Mouse (Mus musculus): Measurements from ENCODE around the gene Usp26.

GRCm38 (mm10) chrX:51714086-51714745 lies 86.8 kb downstream of the Usp26 start:
- TF ChIP-seq POLR2A (IDR thresholded peaks at IDR 0.05; ENCODE audit: insufficient read length, low read depth) (no peak), SRF (IDR thresholded peaks at IDR 0.05; ENCODE audit: control insufficient read depth, insufficient read length, low read depth) (no peak), TCF12 (IDR thresholded peaks at IDR 0.05; ENCODE audit: insufficient read depth, poor library complexity, severe bottlenecking) (no peak), E2F4 (IDR thresholded peaks at IDR 0.05; ENCODE audit: insufficient read depth) (no peak), POLR2AphosphoS2 (IDR thresholded peaks at IDR 0.05; ENCODE audit: insufficient read length, low read depth) (no peak), USF1 (IDR thresholded peaks at IDR 0.05; ENCODE audit: low read depth) (no peak), MYOD1 (IDR thresholded peaks at IDR 0.05; ENCODE audit: control insufficient read depth in 1 of 3, insufficient read length in 2 of 3, low read depth in 2 of 3) (no peak), CEBPB (IDR thresholded peaks at IDR 0.05; ENCODE audit: insufficient read depth, poor library complexity, severe bottlenecking) (no peak), MYOG (IDR thresholded peaks at IDR 0.05; ENCODE audit: control insufficient read depth in 1 of 3, insufficient read depth in 1 of 3, insufficient read length in 2 of 3, low read depth in 2 of 3) (no peak), MAX (IDR thresholded peaks at IDR 0.05; ENCODE audit: low read depth) (no peak)

Data from myocyte (in vitro differentiated cells).